Mouse (Mus musculus) neural tube, embryonic 15.5 days (tissue): ENCODE measurements around the gene Asic2. TPM values are rescaled to one million over a fixed set of nuclear protein-coding genes. Genes with fewer than 3 reads are reported as not detected.

Experiments used
- ATAC-seq: fragments of 200-750 bp; cut with Nextera tagmentation; 2 replicates; pipeline ENCODE4 v1.8.0; 2017; ENCODE audit warnings: mild to moderate bottlenecking, moderate TSS enrichment, moderate library complexity; ENCODE audit not compliant: low FRiP score
- H3K27ac ChIP-seq: fragments of 300-500 bp; sonication (generic); replicated peaks from 2 replicates; pipeline ENCODE4 v1.5.1; 2015; ENCODE audit warnings: mild to moderate bottlenecking, inconsistent platforms
- H3K27me3 ChIP-seq: fragments of 300-500 bp; sonication (generic); replicated peaks from 2 replicates; pipeline ENCODE4 v1.6.1; 2015; ENCODE audit warnings: inconsistent platforms
- H3K36me3 ChIP-seq: fragments of 300-500 bp; sonication (generic); 2 replicates; pipeline ENCODE4 v1.6.1; 2015; ENCODE audit warnings: inconsistent platforms
- H3K4me1 ChIP-seq: fragments of 300-500 bp; sonication (generic); 2 replicates; pipeline ENCODE4 v1.6.1; 2015; ENCODE audit warnings: inconsistent platforms
- H3K4me2 ChIP-seq: fragments of 300-500 bp; sonication (generic); 2 replicates; pipeline ENCODE4 v1.6.1; 2015; ENCODE audit warnings: inconsistent platforms, mild to moderate bottlenecking, moderate library complexity
- H3K4me3 ChIP-seq: fragments of 300-500 bp; sonication (generic); replicated peaks from 2 replicates; pipeline ENCODE4 v1.5.1; 2015; ENCODE audit warnings: mild to moderate bottlenecking, inconsistent platforms
- H3K9ac ChIP-seq: fragments of 300-500 bp; sonication (generic); replicated peaks from 2 replicates; pipeline ENCODE4 v1.6.1; 2015; ENCODE audit warnings: mild to moderate bottlenecking, inconsistent platforms
- H3K9me3 ChIP-seq: fragments of 300-500 bp; sonication (generic); replicated peaks from 2 replicates; pipeline ENCODE4 v1.6.1; 2016; ENCODE audit warnings: inconsistent platforms
- WGBS: fragments of 180-500 bp; shearing (Covaris S2); methylation state at CpG from one replicate; pipeline ENCODE4 v1.1.7; 2015; ENCODE audit warnings: mixed read lengths; 5-methylcytosine and 5-hydroxymethylcytosine counted together
- polyA plus RNA-seq: library from polyadenylated mRNA; unstranded; fragments of >200 nt; fragmentation: Nextera tagmentation; extraction: Ambion mirVana; gene quantifications from 2 replicates; pipeline ENCODE4 v1.2.1, GENCODE M21; 2015

The Asic2 gene
- polyA plus RNA-seq, 1 experiment from 2014 or later, result 21.3 TPM

GRCm38 (mm10) chr11:81151286-81152020 lies 816.8 kb downstream of the Asic2 start:
- Histone ChIP-seq H3K4me1 (peaks cover 60% of the 10 kb centered on the region), H3K9ac (peak overlapping the region; percentile 74), H3K27me3 (peaks cover 19% of the 10 kb centered on the region), H3K4me2 (peak overlapping the region; percentile 96), H3K4me3 (peak overlapping the region; percentile 62), H3K9me3 (no peaks in the 10 kb centered on the region), H3K27ac (peak overlapping the region; percentile 86), H3K36me3 (no peaks in the 10 kb centered on the region)
- no peak for ATAC-seq
- 6% methylated on average over 36 of the region's 36 CpGs for WGBS

DNA sequence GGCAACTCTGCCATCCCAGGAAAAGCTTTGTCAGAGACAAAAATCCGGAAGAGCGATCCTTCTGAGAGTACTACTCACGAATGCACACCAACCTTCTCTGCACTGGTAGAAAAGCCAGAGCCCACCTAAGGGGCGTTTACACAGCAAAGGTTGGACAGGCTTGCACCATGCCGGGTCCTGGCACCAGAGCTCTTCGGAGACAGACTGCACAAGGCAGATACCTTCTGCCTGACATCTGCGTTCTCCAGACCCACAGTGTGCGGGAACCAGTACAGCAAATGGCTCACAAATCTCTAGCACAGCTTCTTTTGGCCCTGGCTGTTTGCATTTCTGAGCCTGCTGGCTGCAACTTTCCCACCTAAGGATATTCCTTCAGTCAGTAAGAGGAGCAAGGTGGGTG lies 817.6 kb downstream of the Asic2 start:
- WGBS, result 82% methylated on average over 8 of the region's 8 CpGs
- H3K4me3 ChIP-seq, result peak overlapping the region; percentile 5; the same call in 1 of the 2 replicates
- H3K27ac ChIP-seq, result no peak overlapping the region
- no peaks in the 10 kb centered on the region for H3K36me3 ChIP-seq
- ATAC-seq, result no peak
- peak overlapping the region; percentile 96 for H3K4me2 ChIP-seq
- no peaks in the 10 kb centered on the region for H3K9me3 ChIP-seq
- peaks cover 12% of the 10 kb centered on the region for H3K27me3 ChIP-seq
- peaks cover 61% of the 10 kb centered on the region for H3K4me1 ChIP-seq
- no peak overlapping the region for H3K9ac ChIP-seq

DNA sequence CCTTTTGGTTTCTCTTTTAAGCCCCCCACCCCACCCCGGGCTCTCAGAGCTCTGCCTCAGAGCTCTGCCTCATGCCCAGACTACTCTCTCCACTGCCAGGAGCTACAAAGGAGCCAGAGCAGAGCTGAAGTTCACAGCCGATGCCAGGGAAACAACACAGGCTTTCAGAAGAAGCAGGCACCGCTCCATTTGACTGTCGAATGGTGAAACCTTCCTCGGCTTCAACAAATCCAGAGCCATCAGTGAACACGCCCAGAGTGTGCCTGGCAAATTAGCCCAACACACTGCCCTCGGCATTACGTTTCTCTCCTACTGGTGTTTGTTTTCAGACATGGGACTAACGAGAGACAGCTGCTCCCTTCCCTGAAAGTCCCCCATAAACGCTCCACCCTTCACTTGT lies 819.8 kb downstream of the Asic2 start:
- no peak for ATAC-seq

GRCm38 (mm10) chr11:81146574-81147157 lies 821.6 kb downstream of the Asic2 start:
- no peak overlapping the region for H3K9ac ChIP-seq
- H3K4me3 ChIP-seq, result no peak overlapping the region
- 74% methylated on average over 9 of the region's 9 CpGs for WGBS
- H3K4me2 ChIP-seq, result no peak overlapping the region
- H3K27ac ChIP-seq, result no peak overlapping the region
- H3K27me3 ChIP-seq, result no peaks in the 10 kb centered on the region; the same call in 1 of the 2 replicates
- no peak for ATAC-seq
- no peaks in the 10 kb centered on the region for H3K36me3 ChIP-seq
- H3K4me1 ChIP-seq, result peaks cover 49% of the 10 kb centered on the region
- H3K9me3 ChIP-seq, result no peaks in the 10 kb centered on the region

More for the DNA sequence above, 819.8 kb downstream of the Asic2 start:
- peaks cover 53% of the 10 kb centered on the region for H3K4me1 ChIP-seq
- H3K36me3 ChIP-seq, result no peaks in the 10 kb centered on the region
- H3K27ac ChIP-seq, result no peak overlapping the region
- H3K9ac ChIP-seq, result no peak overlapping the region
- H3K4me2 ChIP-seq, result peak overlapping the region; percentile 96
- no peak overlapping the region for H3K4me3 ChIP-seq
- H3K9me3 ChIP-seq, result no peaks in the 10 kb centered on the region
- H3K27me3 ChIP-seq, result no peaks in the 10 kb centered on the region; the same call in 1 of the 2 replicates
- WGBS, result 51% methylated on average over 10 of the region's 10 CpGs

GRCm38 (mm10) chr11:81135141-81135540 lies 833.1 kb downstream of the Asic2 start:
- no peak for ATAC-seq
- no peak overlapping the region for H3K4me2 ChIP-seq
- H3K9ac ChIP-seq, result no peak overlapping the region
- H3K9me3 ChIP-seq, result no peaks in the 10 kb centered on the region
- H3K27me3 ChIP-seq, result no peaks in the 10 kb centered on the region
- H3K4me1 ChIP-seq, result peaks cover 12% of the 10 kb centered on the region
- no peak overlapping the region for H3K4me3 ChIP-seq
- H3K36me3 ChIP-seq, result no peaks in the 10 kb centered on the region
- 60% methylated on average over 4 of the region's 4 CpGs for WGBS
- no peak overlapping the region for H3K27ac ChIP-seq

- Histone ChIP-seq H3K27me3 (no peaks in the 10 kb centered on the region), H3K4me1 (peaks cover 12% of the 10 kb centered on the region), H3K9me3 (no peaks in the 10 kb centered on the region), H3K36me3 (no peaks in the 10 kb centered on the region), H3K4me3 (no peak overlapping the region), H3K4me2 (no peak overlapping the region), H3K27ac (no peak overlapping the region), H3K9ac (no peak overlapping the region)
- no peak for ATAC-seq
- WGBS, result 11% methylated on average over 5 of the region's 5 CpGs
Observed at GRCm38 (mm10) chr11:81133950-81134349, 834.3 kb downstream of the Asic2 start.

- Histone ChIP-seq H3K9me3 (no peaks in the 10 kb centered on the region), H3K9ac (no peak overlapping the region), H3K4me1 (peaks cover 12% of the 10 kb centered on the region), H3K4me2 (no peak overlapping the region), H3K4me3 (no peak overlapping the region), H3K27me3 (no peaks in the 10 kb centered on the region), H3K27ac (no peak overlapping the region), H3K36me3 (no peaks in the 10 kb centered on the region)
- ATAC-seq, result no peak
- 58% methylated on average over 7 of the region's 7 CpGs for WGBS
Observed at GRCm38 (mm10) chr11:81132669-81133068, 835.6 kb downstream of the Asic2 start.

DNA sequence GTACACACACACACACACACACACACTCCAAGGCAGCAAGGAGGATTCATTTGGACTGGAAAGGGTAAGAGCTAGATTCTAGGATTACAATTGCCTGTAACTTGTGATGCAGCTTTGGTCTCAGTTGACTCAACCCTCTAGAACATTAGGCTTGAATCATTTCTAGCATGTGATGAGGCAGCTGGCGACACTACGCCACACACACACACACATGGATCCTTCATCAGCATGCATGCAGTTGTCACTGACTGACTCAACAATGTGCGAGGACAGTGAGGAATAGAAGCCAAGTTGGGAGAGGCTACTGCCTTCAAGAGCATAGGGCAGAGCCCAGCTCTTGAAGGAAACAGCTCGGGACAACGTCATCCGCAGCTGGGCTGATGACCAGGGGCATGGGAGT lies 843.9 kb downstream of the Asic2 start:
- H3K4me2 ChIP-seq, result no peak overlapping the region
- H3K4me1 ChIP-seq, result no peaks in the 10 kb centered on the region; the same call in 1 of the 2 replicates
- no peak overlapping the region for H3K9ac ChIP-seq
- H3K36me3 ChIP-seq, result no peaks in the 10 kb centered on the region
- no peaks in the 10 kb centered on the region for H3K9me3 ChIP-seq
- no peak overlapping the region for H3K27ac ChIP-seq
- no peak for ATAC-seq
- H3K27me3 ChIP-seq, result no peaks in the 10 kb centered on the region
- WGBS, result 94% methylated on average over 6 of the region's 6 CpGs
- H3K4me3 ChIP-seq, result no peak overlapping the region

DNA sequence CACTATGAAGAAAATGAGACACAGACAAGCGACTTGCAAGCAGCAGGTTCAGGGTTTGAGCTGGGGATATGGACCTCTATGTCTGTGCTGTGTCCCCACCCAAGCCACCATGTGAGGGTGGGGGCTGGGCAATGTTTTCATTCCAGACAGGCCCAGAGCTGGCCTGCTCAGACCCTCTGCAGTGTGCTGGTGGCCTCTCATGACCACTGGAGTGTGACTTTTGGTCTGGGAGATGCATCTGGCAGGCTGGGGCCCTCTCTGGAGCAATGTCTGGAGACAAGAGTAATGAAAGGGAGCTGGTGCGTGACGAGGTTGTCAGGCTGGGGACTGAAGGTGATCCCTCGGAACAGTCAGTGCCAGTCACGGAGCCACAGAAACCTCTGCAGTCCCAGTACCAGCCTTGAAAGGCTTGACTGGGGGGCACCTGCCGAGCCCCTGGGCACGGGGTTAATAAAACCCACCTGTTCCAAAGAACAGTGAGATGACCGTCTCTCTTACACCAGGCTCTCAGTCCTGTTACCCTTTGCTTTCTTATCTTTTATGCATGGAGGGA lies 848.2 kb downstream of the Asic2 start:
- WGBS, result 65% methylated on average over 8 of the region's 8 CpGs
- Histone ChIP-seq H3K36me3 (no peaks in the 10 kb centered on the region), H3K4me3 (no peak overlapping the region), H3K27ac (no peak overlapping the region), H3K9me3 (no peaks in the 10 kb centered on the region), H3K9ac (no peak overlapping the region), H3K27me3 (no peaks in the 10 kb centered on the region), H3K4me2 (no peak overlapping the region), H3K4me1 (peaks cover 16% of the 10 kb centered on the region)
- no peak for ATAC-seq

- Histone ChIP-seq H3K9me3 (no peaks in the 10 kb centered on the region), H3K9ac (no peak overlapping the region), H3K27ac (peak overlapping the region; percentile 45), H3K27me3 (no peaks in the 10 kb centered on the region), H3K4me1 (peaks cover 16% of the 10 kb centered on the region), H3K4me2 (no peak overlapping the region), H3K4me3 (no peak overlapping the region), H3K36me3 (no peaks in the 10 kb centered on the region)
- 10% methylated on average over 7 of the region's 7 CpGs for WGBS
- peak; percentile 79 for ATAC-seq
Observed at GRCm38 (mm10) chr11:81118055-81118454, 850.2 kb downstream of the Asic2 start.

DNA sequence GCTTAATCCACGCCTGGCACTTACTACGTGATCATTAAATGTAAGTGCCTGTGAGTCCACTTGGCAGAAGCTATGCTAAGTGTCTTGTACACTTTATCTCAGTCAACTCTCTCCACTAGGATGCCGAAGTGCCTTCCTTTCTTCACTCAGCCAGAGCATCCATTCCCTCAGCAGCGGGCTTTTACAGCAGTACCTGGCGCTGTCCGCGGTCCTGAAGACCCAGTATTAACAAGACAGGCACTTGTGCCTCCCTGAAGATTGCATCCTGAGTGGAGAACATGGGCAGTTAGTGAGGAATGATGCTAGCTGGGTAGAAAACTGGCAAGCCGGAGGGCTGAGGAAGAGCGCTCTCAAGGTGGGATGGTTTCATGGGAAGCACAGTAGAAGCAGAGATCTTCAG lies 852.6 kb downstream of the Asic2 start:
- H3K36me3 ChIP-seq, result no peaks in the 10 kb centered on the region
- no peak for ATAC-seq
- H3K4me3 ChIP-seq, result no peak overlapping the region
- no peak overlapping the region for H3K4me2 ChIP-seq
- no peak overlapping the region for H3K9ac ChIP-seq
- H3K9me3 ChIP-seq, result no peaks in the 10 kb centered on the region
- no peaks in the 10 kb centered on the region for H3K27me3 ChIP-seq
- peaks cover 16% of the 10 kb centered on the region for H3K4me1 ChIP-seq
- H3K27ac ChIP-seq, result no peak overlapping the region
- WGBS, result 45% methylated on average over 9 of the region's 9 CpGs

- peaks cover 13% of the 10 kb centered on the region for H3K4me1 ChIP-seq
- no peak overlapping the region for H3K4me2 ChIP-seq
- 75% methylated on average over 2 of the region's 2 CpGs for WGBS
- no peak for ATAC-seq
- H3K27ac ChIP-seq, result no peak overlapping the region
- no peak overlapping the region for H3K9ac ChIP-seq
- no peaks in the 10 kb centered on the region for H3K27me3 ChIP-seq
- no peaks in the 10 kb centered on the region for H3K36me3 ChIP-seq
- no peak overlapping the region for H3K4me3 ChIP-seq
- H3K9me3 ChIP-seq, result no peaks in the 10 kb centered on the region
Observed at GRCm38 (mm10) chr11:81111626-81112025, 856.6 kb downstream of the Asic2 start.
